Mouse (Mus musculus) heart, embryonic 14.5 days (tissue): ENCODE data around the gene Nfe2. TPM values are rescaled to one million over a fixed set of nuclear protein-coding genes. Genes with fewer than 3 reads are reported as not detected.
A peak's percentile ranks its signal among the peaks of the same experiment; 100 is the strongest.
"Not testable (repeated sequence)": the region's sequence is repeated elsewhere in the genome, so short reads cannot be mapped to it uniquely, and the experiment has no call there.

ENCODE experiments used
- ATAC-seq: fragments of 200-750 bp; cut with Nextera tagmentation; 2 replicates; pipeline ENCODE4 v1.8.0; 2017; ENCODE audit warnings: low read depth, moderate TSS enrichment; ENCODE audit not compliant: insufficient number of reproducible peaks, insufficient read depth, low FRiP score
- H3K27ac ChIP-seq, 2 experiments: fragments of 200-500 bp in 1 of 2; fragments of 300-500 bp in 1 of 2; sonication (generic) in 1 of 2; replicated peaks in 1 of 2; 2 replicates each; pipeline ENCODE4 v1.5.1; 2012 to 2014; ENCODE audit warnings: low read depth in 2 of 2, low read length in 2 of 2, control low read depth in 1 of 2, mild to moderate bottlenecking in 1 of 2, mixed read lengths in 1 of 2; ENCODE audit not compliant: control insufficient read depth in 1 of 2, insufficient read depth in 1 of 2
- H3K27me3 ChIP-seq: fragments of 300-500 bp; sonication (generic); 2 replicates; pipeline ENCODE4 v1.6.1; 2014; ENCODE audit warnings: mild to moderate bottlenecking, low read length, control low read depth; ENCODE audit not compliant: control insufficient read depth, insufficient read depth
- H3K36me3 ChIP-seq: fragments of 300-500 bp; sonication (generic); 2 replicates; pipeline ENCODE4 v1.6.1; 2014; ENCODE audit warnings: mild to moderate bottlenecking, control low read depth, low read length, mixed read lengths; ENCODE audit not compliant: control insufficient read depth, insufficient read depth
- H3K4me1 ChIP-seq, 2 experiments: fragments of 200-500 bp in 1 of 2; fragments of 300-500 bp in 1 of 2; sonication (generic) in 1 of 2; 2 replicates each; pipeline ENCODE4 v1.6.1; 2012 to 2014; ENCODE audit warnings: low read length in 2 of 2, control low read depth in 1 of 2, mixed read lengths in 1 of 2; ENCODE audit not compliant: control insufficient read depth in 2 of 2, insufficient read depth in 2 of 2
- H3K4me2 ChIP-seq: fragments of 300-500 bp; sonication (generic); 2 replicates; pipeline ENCODE4 v1.6.1; 2014; ENCODE audit warnings: mild to moderate bottlenecking, low read length
- H3K4me3 ChIP-seq, 2 experiments: fragments of 200-500 bp in 1 of 2; fragments of 300-500 bp in 1 of 2; sonication (generic) in 1 of 2; 2 replicates each; pipeline ENCODE4 v1.5.1; 2012 to 2014; ENCODE audit warnings: low read length in 2 of 2, mild to moderate bottlenecking in 2 of 2, control low read depth in 1 of 2, low read depth in 1 of 2, moderate library complexity in 1 of 2; ENCODE audit not compliant: control insufficient read depth in 1 of 2, insufficient read depth in 1 of 2
- H3K9ac ChIP-seq: fragments of 300-500 bp; sonication (generic); 2 replicates; pipeline ENCODE4 v1.6.1; 2014; ENCODE audit warnings: mild to moderate bottlenecking, low read length
- H3K9me3 ChIP-seq: fragments of 300-500 bp; sonication (generic); 2 replicates; pipeline ENCODE4 v1.6.1; 2016; ENCODE audit warnings: low read length, control low read depth; ENCODE audit not compliant: control insufficient read depth
- WGBS: fragments of 180-500 bp; shearing (Covaris S2); extraction: QIAGEN DNeasy Blood & Tissue Kit; methylation state at CpG from one replicate; pipeline ENCODE4 v1.1.7; 2014; 5-methylcytosine and 5-hydroxymethylcytosine counted together
- polyA plus RNA-seq: library from polyadenylated mRNA; unstranded; fragments of >200 nt; fragmentation: Nextera tagmentation; extraction: Ambion mirVana; gene quantifications from 2 replicates; pipeline ENCODE4 v1.2.1, GENCODE M21; 2014

Gene Nfe2
- polyA plus RNA-seq, 1 experiment from 2014 or later: 2.2 TPM

DNA sequence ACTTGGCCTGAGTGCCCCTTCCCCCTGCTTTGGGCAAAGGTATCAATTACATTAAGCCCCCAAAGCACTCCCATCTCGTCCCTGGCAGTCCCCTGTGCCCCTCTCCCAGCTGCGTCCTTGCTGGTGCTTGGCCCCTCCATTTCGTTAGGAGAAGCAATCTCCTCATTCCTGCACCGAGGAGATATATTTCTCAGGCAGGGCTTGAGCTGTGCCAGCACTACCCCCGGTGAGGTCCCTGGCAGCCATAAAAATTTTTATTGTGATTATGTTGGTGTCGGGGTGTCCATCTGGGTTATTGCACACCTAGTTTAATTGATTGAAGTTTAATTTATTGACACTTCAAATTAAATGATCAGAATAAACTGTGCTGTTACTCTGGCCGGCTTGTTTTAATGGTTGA is 19.7 kb upstream of the Nfe2 start:
- no peak for ATAC-seq
- no peak overlapping the region for H3K27ac ChIP-seq
- H3K4me1 ChIP-seq: peaks cover 0 to 15% of the 10 kb centered on the region in 2 experiments; a peak in 3 of 4 replicates
- 76% methylated on average over 7 of the region's 7 CpGs for WGBS
- H3K9me3 ChIP-seq: no peaks in the 10 kb centered on the region
- H3K4me2 ChIP-seq: no peak overlapping the region
- no peak overlapping the region for H3K4me3 ChIP-seq
- peaks cover 17% of the 10 kb centered on the region; the same call in 1 of the 2 replicates for H3K36me3 ChIP-seq
- H3K9ac ChIP-seq: no peak overlapping the region
- no peaks in the 10 kb centered on the region for H3K27me3 ChIP-seq

DNA sequence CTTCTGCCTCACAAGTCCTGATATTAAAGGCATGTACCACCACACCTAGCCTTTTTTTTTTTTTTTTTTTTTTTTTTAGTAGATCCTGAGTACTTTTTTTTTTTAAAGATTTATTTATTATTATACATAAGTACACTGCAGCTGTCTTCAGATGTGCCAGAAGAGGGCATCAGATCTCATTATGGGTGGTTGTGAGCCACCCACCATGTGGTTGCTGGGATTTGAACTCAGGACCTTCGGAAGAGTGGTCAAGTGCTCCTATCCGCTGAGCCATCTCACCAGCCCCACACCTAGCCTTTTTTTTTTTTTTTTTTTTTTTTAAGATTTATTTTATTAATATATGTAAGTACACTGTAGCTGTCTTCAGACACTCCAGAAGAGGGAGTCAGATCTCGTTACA is 17.7 kb upstream of the Nfe2 start:
- H3K4me3 ChIP-seq, H3K4me2 ChIP-seq, H3K27ac ChIP-seq, H3K27me3 ChIP-seq, H3K9me3 ChIP-seq, ATAC-seq, H3K9ac ChIP-seq: not testable (repeated sequence)
- Histone ChIP-seq H3K36me3 (peaks cover 17% of the 10 kb centered on the region; the same call in 1 of the 2 replicates), H3K4me1 (peaks cover 0 to 15% of the 10 kb centered on the region in 2 experiments; a peak in 3 of 4 replicates)
- 87% methylated on average over 3 of the region's 3 CpGs for WGBS

DNA sequence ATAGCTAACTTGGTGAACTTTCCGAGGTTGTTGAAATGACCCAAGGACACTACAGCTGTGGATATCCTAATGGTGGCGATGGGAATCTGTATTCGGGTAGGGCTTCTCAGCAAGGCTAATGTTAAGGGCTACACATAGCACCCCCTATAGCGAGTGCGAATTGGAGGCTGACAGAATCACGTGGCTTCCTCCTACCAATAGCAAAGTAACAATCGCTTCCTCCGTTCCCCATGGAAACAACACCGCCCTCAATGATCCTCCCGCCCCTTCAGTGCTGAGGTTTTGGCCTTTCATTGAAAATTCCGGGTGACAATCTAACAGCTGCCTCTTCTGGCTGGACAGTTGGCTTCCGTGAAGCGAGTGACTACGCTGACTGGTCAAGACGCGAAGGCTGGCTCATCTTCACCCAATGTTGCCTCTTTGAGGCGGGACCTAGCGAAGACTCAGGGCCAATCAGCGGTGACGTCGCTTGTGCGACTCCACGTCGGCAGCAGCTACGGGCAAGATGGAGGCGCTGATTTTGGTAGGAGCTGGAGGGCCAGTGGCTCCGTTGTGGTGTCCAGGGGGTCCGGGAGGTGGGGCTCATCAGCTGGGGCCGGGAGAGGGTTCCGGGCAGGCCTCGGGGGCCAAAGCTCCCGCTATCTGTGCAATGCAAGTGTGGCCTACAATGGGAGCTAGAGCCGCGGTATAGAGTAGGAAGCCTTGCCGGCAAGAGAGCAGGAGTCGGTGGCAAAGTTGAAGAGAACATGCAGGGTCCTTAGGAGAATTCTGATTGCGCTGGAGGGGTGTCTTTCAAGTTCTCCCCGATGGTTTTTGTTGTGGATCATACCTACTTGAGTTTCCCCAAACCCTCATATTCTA is 14.4 kb upstream of the Nfe2 start, which contains the start of gene Copz1:
Gene Copz1, plus strand, starts transcription at position 296 of the 861 bp plus-strand sequence.
- Histone ChIP-seq H3K4me3 (peak within 1 kb of the TSS; percentile 79 to 87), H3K27ac (peak within 1 kb of the TSS; percentile 3 to 68; a peak in 3 of 4 replicates), H3K36me3 (0 out of 2 replicates have a peak, but pooled peaks cover 6% of the 10 kb centered on the region), H3K4me2 (peak within 1 kb of the TSS; percentile 77), H3K4me1 (peaks cover 0 to 15% of the 10 kb centered on the region in 2 experiments; a peak in 3 of 4 replicates), H3K9me3 (no peaks in the 10 kb centered on the region), H3K9ac (peak within 1 kb of the TSS; percentile 86), H3K27me3 (no peaks in the 10 kb centered on the region)
- peak; percentile 97 for ATAC-seq
- WGBS: under 1% methylated on average over 38 of the region's 38 CpGs

DNA sequence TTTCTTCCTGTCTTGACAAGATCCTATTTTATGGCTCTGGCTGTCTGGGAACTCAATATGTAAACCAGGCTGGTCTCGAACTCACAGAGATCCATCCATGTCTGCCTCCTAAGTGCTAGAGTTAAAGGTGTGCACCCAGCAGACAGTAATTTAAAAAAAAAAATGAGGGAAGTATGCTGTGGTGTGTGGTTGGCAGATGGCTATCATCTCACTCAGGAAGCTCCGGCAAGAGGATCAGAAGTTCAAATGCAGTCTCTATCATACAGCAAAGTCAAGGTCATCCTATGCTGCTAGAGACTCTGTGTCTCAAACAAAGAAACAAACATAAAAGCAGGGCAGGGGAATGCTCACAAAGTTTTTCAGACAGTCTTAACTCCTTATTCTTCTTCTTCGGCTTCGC is 10.7 kb upstream of the Nfe2 start:
- H3K27me3 ChIP-seq: no peaks in the 10 kb centered on the region
- WGBS: 78% methylated on average over 4 of the region's 4 CpGs
- no peaks in the 10 kb centered on the region for H3K9me3 ChIP-seq
- H3K4me3 ChIP-seq: no peak overlapping the region
- peaks cover 0 to 7% of the 10 kb centered on the region in 2 experiments; a peak in 3 of 4 replicates for H3K4me1 ChIP-seq
- H3K36me3 ChIP-seq: no peaks in the 10 kb centered on the region
- H3K4me2 ChIP-seq: no peak overlapping the region
- no peak overlapping the region for H3K9ac ChIP-seq
- H3K27ac ChIP-seq: no peak overlapping the region
- no peak for ATAC-seq

DNA sequence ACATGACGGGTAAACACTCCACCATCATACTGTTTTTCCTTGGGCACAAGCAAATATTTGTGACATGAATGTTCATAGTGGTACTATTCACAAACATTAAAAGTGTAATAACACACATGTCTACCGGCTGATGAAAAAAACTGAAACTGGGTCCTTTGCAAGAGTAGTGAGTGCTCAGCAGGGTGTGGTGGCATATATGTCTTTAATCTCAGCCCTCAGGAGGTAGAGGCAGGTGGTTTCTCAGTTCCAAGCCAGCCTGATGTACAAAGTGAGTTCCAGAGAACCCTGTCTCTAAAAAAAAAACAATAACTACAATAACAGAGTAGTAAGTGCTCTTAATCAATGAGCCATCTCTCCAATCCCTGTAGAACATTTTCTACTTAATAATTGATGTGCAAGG is 6.6 kb upstream of the Nfe2 start:
- H3K27ac ChIP-seq: no peak overlapping the region
- H3K4me1 ChIP-seq: peaks cover 3 to 4% of the 10 kb centered on the region in 2 experiments; a peak in 3 of 4 replicates
- no peaks in the 10 kb centered on the region for H3K9me3 ChIP-seq
- no peak for ATAC-seq
- H3K4me3 ChIP-seq: no peak overlapping the region
- no peaks in the 10 kb centered on the region for H3K27me3 ChIP-seq
- H3K36me3 ChIP-seq: no peaks in the 10 kb centered on the region
- H3K9ac ChIP-seq: no peak overlapping the region
- H3K4me2 ChIP-seq: no peak overlapping the region
- WGBS: 81% methylated on average over 2 of the region's 2 CpGs

DNA sequence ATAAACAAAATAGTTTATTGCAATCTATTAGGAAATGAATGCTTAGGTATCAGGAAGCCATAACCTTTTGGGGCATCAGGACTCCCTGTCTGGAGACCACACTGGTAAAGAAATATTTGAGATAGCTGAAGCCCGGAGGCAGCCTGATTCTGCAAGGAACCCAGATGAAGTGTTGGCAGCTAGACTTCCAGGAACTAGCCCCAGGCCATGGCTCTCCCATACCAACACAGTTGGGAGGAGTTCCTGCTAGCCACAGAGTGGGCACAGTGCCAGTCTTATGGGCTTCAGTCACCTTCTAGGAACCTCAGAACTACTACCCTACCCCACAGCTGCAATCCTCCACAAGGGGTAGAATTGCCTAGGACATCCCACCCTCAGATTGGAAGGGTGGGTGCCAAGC is 1.8 kb upstream of the Nfe2 start:
- H3K9ac ChIP-seq: no peak overlapping the region; the same call in 1 of the 2 replicates
- H3K9me3 ChIP-seq: no peaks in the 10 kb centered on the region
- no peaks in the 10 kb centered on the region for H3K27me3 ChIP-seq
- 3% methylated on average over 1 of the region's 1 CpGs for WGBS
- H3K4me1 ChIP-seq: peaks cover 17 to 21% of the 10 kb centered on the region in 2 experiments
- H3K27ac ChIP-seq: no peak overlapping the region
- no peak overlapping the region for H3K4me3 ChIP-seq
- no peaks in the 10 kb centered on the region for H3K36me3 ChIP-seq
- H3K4me2 ChIP-seq: no peak overlapping the region
- no peak for ATAC-seq

DNA sequence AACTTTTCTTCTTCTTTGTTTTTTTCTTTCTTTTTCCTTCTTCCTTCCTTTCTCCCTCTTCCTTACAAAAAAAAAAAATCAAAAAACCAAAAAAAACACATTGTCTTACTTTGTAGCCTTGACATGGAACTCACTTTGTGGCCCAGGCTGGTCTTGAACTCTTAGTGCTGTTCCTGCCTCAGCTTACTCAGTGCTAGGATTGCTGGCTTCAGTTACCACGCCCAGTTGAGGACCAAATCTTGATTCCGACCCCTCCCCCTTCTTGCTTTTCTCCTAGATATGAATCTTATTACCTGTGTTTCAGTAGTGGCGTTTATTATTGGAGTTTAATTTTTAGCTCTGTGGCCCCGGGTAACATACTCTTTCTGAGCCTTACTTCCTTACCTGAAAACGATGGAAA is 959 bp upstream of the Nfe2 start:
- H3K27me3 ChIP-seq: no peaks in the 10 kb centered on the region
- H3K9me3 ChIP-seq: no peaks in the 10 kb centered on the region
- no peak overlapping the region for H3K27ac ChIP-seq
- H3K36me3 ChIP-seq: no peaks in the 10 kb centered on the region
- no peak overlapping the region for H3K4me3 ChIP-seq
- ATAC-seq: no peak
- H3K4me1 ChIP-seq: peaks cover 17 to 24% of the 10 kb centered on the region in 2 experiments
- H3K4me2 ChIP-seq: no peak overlapping the region
- H3K9ac ChIP-seq: no peak overlapping the region
- WGBS: 84% methylated on average over 5 of the region's 5 CpGs
